Mouse (Mus musculus) regulatory T cell (primary cell): ENCODE data around the gene Ift57.

Experiments used
- in situ Hi-C: fragments of 300-600 bp; cut with MboI, MseI; formaldehyde crosslinking; loops from one replicate; pipeline ENCODE4 v1.15.1; 2025; ENCODE audit warnings: high pct_unique_total_duplicates

Ift57 gene

DNA sequence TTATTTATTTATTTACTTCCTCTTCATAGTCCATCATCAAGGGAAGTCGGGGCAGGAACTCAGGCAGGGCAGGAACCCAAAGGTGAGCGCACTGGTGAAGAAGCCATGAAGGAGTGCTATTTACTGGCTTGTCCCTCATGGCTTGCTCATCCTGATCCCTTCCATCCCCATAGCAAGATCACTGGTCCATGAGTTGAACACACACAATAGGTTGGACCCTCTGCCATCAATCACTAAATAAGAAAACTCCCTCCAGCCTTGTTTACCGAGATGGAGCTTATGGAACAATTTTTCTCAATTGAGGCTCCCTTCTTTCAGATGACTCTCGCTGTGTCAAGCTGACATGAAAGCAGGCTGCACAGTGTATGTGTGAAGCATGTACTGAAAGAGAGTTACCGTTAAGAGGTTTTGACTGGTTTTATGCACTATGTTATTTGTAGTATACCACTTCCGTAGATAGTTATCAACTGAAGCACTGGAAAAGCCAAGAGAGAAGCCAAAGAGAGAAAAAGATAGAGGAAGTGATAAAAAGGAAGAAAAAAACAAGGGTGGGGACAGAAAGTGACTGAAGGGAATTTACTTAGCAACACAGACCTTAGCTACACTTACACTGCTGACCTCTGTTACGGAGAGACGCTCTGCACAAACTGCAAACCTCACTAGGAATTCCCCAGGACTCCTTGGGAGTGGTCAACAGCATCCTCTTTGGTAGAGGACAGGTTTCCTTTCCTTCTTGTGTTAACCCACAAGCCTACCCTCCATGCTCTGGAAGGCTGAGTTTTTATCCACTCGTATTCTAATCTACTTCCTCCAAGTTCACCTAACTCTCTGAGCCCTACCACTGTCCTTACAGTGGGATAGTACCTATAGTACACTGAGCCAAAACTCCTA, 91.8 kb downstream of the Ift57 start:
- in situ Hi-C loops, result no loop called here

DNA sequence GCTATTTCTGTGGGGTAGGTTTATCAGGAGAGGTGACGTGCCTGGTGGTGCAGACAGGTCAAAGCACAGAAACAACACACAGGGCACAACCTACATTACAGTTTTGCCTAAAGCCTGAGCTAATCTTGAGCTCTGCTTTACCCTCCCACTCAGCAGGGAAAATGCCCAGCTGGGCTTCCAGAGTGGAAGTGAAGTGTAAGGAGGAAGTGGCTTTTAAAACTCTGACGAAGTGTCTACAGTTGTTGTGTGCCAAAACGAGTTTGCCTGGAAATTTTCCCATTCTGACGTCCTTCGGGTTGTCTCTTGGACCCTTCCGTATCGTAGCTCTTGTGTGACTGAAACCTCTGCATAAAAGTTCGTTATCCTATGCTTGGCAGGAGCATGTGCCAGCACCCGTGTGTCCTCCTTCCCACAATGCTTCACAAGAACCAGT, 93.4 kb downstream of the Ift57 start:
- in situ Hi-C loops, result no loop called here

DNA sequence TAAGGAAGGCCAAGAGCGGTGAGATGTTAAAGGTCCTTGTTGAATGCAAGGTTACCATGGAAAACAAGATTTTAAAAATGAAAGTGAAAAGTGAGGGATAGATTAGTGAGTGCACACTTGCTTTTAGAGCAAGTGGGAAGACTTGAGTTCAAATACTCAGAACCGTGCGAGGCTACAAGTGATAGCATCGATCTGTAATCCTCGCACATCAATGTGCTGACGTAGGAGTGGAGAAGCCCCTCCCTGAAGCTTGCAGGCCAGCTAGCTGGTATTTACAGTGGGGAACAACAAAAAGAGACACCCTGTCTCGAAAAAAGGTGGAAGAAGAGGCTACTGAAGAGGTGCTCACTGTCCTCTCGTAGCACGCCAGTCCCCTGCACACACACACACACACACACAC, 94.6 kb downstream of the Ift57 start:
- in situ Hi-C loops, result no loop called here

DNA sequence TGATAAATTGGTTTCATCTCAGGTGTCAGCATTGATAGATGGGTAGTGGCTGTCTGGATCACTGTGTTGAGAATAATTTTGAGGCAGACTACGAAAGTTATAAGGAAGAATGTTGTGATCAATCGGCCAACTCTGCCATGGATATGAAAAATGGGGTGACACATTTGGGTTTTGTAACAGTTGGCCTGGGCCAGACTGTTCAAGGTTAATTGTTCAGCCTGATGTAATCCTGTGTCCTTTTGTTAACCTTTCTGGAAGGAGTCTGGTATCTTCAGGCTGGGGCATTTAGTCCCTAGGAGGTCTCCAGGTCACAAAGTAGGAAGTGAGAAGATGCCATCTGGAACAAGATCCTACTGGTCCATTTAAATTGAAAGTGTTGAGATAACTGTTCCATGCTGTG, 97.2 kb downstream of the Ift57 start:
- in situ Hi-C loops, result no loop called here

DNA sequence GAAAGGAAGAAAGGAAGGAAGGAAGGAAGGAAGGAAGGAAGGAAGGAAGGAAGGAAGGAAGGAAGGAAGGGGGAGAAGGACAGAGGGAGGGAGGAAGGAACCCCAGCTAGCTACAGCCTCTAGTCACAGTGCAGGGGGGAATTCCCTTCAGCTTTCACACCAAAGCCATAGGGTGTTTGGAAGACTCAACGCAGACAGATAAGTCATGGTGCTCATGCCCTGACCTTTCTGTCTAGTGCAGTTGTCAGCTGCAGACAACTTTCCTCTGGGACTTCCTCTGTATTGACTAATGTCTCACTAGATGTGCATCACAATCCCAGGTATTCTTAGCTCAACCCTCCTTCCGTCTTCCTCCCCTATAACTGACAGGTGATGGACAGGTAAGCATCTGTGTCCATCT, 97.9 kb downstream of the Ift57 start:
- in situ Hi-C loops, result no loop called here

DNA sequence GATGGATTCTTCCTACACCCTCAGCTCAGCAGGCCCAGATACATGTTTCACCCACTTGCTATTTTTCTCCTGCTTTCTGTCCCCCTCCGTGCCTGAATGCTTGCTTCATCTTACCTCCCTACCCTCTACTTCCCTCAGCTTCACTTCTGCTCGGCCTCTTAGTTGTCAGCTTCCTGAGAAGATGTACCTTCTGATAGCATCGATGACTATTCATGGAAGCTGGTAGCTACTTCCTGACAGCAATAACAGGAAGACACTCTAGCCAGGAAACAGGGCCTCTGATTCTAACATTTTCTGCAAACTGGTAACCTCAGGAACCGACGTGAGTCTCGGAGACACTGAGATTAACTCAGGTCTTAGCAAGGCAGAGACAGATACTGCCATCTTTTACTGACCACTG, 99.8 kb downstream of the Ift57 start:
- in situ Hi-C loops, result no loop called here

DNA sequence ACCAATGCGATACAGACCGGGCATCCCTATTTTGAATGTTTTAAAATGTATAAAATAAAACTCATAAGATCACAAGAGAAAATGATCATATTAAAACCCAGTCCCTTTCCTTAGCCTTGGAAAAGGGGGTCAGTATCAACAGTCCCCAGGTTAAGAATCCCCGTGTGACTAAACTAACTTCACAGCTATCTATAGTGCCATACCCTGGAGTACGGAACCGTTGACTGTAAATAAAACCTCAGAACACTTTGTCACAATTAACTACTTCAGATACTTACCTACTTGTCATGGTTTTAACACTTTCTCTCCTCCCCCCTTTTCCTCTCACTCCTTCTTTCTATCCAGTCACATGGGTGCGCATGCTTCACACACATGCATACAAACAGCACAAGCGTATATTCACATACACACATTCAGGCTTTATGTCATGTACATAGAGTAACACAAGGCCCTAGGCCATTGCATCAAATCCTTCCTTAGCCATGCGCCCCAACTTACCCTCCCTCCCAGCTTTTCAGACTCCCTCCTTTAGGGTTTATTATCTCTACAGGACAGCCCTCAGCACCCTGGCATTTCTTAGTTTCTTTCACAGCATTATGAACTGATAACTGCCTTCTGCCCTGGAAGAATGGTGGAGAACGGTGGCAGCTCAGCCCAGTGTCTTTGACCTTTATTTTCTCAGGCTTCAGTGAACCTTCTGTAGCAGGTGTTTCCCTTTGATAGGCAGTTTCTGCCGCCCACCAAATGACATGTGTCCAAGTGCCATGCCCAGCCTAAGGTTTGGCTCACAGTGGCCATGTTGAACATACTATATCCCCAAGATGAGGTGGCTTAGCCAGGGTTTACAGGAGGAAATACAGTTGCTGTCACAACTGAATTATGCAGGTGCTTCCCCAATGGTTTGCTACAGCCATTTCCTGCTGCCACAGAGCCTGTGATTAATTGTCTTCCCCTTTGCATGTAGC, 100.8 kb downstream of the Ift57 start, which contains the start of gene Cd47:
Gene Cd47, plus strand, starts transcription at position 937 of the 965 bp plus-strand sequence.
- in situ Hi-C loops, result no loop called here

DNA sequence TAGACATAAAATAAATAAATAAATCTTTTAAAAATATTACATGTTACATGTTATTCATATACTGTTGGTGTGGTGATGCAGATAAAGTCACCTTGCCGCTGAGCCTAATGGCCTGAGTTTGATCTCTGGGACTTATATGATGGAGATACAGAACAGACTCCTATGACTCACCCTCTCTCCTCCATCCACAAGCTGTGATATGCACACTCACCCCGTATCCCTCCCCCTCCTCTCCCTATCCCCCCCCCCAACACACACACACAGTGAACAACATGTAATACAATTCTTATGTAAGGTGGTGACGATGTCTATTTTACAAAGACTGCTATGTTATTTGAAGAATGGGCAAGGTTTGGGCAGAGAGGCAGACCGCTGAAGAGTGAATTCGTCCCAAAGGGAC, 102.0 kb downstream of the Ift57 start:
- in situ Hi-C loops, result no loop called here

DNA sequence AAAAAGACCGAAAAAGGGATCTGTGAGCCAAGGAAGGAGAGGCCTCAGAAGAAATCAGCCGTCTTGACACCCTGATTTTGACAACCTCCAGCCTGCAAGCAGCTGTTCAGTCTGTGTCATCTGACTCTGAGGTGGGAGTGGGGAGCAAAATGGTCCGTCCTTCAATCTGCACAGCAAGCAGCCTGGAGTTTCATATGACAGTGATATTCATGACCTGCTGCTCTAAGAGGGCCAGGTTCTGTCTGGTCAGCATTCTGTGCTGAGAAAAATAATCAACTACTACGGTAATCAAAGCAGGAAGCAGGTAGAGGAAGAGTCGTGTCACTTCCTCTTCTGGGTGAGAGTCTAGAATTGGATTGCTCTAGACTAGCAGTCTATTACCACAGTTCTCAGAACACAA, 102.4 kb downstream of the Ift57 start:
- in situ Hi-C loops, result no loop called here

DNA sequence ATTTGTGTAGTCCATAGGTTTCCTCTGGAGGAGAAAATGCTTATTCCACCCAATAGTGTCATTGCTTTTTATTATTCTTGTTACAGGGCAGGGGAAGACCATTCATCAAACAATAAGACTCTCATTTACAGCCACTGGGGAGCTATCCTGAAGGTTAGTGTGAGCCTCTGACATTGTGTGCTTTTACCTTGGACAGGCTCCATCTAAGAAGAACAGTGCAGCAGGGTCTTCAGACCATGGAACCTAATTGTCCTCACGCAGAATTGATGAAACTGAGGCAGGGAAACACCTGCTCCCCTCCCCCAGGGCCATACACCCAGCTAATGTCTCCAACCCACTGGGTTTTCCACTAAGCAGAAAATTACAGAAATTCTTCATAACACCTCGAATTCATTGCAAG, 104.0 kb downstream of the Ift57 start:
- in situ Hi-C loops, result no loop called here

DNA sequence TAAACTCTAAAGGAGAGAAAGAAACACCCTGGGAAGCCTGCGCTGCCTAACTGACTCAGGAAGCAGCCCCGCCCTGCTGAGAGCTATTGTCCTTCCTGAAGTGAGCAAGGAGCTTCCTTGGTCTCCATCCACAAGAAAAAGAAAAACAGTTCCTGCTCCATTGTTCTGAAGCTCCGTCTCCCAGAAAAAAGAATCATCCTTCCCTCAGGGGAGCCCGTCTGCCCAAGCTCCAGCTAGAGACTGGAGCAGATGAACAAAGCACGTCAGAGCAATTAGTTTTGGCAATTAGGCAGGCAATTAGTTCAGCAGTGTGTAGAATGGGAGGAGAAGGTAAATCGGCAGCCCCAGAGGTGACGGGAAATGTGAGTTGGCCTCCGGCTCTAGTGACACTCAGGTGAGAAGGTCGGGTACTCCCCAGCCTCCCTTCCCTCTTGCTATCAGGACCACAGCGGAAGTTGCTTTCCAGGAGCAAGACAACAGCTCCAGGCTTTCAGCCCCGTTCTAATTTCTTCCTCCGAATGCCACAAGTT, 105.0 kb downstream of the Ift57 start:
- in situ Hi-C loops, result no loop called here

DNA sequence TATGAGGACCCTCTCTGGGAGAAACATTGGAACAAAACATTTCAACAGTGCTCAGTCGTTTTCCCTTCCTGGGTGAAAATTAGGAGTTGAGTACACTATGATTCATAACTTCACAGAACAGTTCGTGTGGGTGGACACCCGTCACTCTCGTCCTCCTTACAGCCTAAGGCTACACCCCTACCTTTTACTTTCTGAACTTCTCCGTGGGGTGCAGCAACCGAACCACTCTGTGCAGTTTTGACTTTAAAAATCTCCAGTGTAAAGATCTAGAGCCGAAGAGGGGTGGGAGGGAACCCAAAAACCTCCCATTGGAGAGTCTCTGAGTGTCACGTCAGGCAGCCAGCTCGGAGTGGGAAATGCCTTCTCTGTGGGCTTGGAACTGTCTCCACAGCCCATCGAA, 107.9 kb downstream of the Ift57 start:
- in situ Hi-C loops, result loop anchor here (5.0 kb wide), 1 partner anchor 40 kb away; no protein-coding TSS in a partner anchor

DNA sequence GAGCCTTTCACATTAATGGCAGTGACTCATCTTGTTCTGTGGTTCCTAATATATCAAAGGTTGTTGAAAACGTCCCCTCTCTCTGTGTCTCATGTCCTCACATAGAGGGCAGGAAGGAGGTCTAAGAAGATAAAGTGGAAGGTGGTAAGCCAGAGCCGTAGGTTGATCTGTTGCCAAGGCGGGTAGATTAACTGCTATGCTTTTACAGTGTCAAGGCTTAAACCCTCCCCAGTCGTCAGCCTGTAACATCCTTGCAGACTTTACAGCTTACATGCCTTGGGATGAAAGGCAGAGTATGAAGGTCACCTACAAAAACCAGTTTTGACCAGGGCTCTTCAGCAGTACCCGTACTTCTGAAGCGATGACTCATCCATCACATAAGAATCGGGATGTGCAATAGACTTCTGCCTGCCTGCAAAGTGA, 108.4 kb downstream of the Ift57 start:
- in situ Hi-C loops, result loop anchor here (5.0 kb wide), 1 partner anchor 40 kb away; no protein-coding TSS in a partner anchor

DNA sequence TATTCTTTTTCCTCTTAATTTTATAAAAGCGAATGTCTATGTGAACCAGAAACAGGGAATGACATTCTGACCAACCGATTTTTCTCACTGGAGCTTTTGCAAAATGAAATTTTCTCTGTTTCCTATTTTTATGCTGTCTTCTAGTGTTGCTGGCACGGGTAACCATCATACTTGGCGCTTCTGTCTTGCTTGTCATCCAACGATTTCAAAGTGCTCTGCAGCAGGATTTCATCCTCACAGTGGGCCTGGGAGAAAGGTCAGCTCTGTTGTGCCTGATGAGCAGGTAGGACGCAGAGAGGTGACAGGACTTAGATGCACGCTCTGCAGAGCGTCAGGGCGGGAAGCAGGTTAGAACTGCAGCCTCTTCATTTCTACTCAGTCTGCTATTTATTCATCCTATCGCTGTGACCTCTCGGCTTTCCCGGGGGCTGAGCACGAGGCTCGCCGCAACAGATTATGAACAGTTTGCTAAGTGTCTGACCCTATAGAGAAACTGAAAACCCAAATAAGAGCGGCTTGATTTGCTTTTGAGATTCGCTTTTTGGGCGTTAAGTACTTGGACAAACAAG, 108.9 kb downstream of the Ift57 start:
- in situ Hi-C loops, result loop anchor here (5.0 kb wide), 1 partner anchor 41 kb away; no protein-coding TSS in a partner anchor

DNA sequence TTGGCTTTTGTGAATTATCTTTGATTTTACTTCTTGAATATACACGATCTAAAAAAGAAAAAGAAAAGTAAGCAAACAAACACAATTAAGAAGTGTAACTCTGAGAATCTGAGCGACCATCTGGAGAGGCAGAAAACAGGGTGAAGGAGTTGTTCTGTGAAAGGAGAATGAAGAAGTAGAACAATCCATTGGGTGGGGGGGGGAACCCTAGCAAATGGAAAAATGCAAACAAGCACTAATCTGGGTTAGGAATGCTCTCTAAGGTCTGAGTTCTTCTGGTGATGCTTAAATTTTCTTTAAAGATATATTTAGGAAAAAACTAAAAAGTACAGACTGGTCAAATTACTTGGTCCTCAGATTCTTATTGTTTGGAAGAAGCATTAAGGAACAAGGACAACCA, 112.9 kb downstream of the Ift57 start:
- in situ Hi-C loops, result loop anchor here (5.0 kb wide), 1 partner anchor 40 kb away; no protein-coding TSS in a partner anchor

DNA sequence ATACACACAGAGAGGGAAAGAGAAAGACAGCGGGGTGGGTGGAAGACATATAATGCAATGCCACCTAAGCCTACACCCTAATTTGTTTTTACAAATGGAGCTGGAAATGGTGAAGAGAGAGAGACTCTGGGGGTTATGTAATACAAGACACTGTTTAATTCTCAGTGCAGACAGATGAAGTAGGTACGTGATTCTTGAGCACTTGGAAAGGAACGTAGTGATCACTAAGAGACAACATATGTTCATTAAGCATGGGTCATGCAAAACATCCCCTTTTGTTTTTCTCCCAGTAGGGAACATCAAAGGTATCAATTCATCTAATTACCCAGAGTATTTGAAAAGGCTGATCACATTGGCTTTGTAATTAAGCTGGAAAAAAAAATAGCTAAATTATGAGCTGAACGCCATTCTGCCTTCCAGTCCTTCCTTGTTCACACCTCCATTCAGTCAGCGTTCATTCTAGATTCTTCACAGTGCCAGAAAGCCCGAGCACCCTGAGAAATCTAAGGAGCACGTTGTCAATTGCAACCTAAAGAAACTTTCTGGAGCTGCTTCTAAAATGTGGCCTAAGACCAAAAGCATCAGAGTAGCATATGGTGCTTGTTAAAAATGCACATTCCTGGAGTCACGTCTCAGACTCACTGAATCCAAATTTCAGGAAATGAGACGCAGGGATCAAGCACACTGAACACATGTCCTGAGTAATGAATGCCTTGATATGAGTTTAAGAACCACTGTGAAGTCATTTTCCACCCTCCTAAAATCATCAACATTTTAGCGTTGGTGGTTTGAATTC, 114.0 kb downstream of the Ift57 start:
- in situ Hi-C loops, result loop anchor here (5.0 kb wide), 1 partner anchor 39 kb away; no protein-coding TSS in a partner anchor

DNA sequence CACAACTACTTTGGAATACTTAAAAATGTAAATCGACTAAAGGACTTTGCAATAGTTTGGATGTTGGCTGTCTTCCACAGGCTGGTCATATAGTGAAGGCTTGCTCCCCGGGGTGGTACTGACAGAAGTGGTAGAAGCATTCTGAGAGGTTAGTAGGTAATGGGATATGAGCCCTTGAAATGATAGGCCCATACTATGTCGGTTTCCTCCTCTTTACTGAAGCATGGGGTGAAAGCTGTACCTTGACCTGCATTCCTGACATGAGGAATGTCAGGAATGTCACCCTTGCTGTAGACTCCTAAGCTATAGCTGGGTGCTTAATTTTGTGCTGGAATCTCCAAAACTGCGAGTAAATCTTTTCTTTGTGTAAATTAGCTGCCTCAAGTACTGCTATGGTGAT, 115.4 kb downstream of the Ift57 start:
- in situ Hi-C loops, result loop anchor here (5.0 kb wide), 1 partner anchor 38 kb away; no protein-coding TSS in a partner anchor
